Mouse (Mus musculus) embryonic facial prominence, embryonic 11.5 days (tissue): Measurements from ENCODE around the gene Lilra6. TPM values are rescaled to one million over a fixed set of nuclear protein-coding genes. Genes with fewer than 3 reads are reported as not detected.
"Not testable (repeated sequence)": the region's sequence is repeated elsewhere in the genome, so short reads cannot be mapped to it uniquely, and the experiment has no call there.

Experiments used
- ATAC-seq: fragments of 200-750 bp; cut with Nextera tagmentation; replicated peaks from 2 replicates; pipeline ENCODE4 v1.8.0; 2017; ENCODE audit warnings: low read depth; ENCODE audit not compliant: insufficient number of reproducible peaks, low FRiP score, low TSS enrichment
- DNase-seq: peaks from one replicate; pipeline ENCODE4 v3.0.0-alpha.2; 2015; ENCODE audit warnings: low spot score
- H3K27ac ChIP-seq: fragments of 300-500 bp; sonication (generic); replicated peaks from 2 replicates; pipeline ENCODE4 v1.5.1; 2014; ENCODE audit warnings: mild to moderate bottlenecking, low read depth, low read length, control low read depth
- H3K27me3 ChIP-seq: fragments of 300-500 bp; sonication (generic); 2 replicates; pipeline ENCODE4 v1.6.1; 2014; ENCODE audit warnings: mild to moderate bottlenecking, low read length, moderate library complexity, mixed read lengths; ENCODE audit not compliant: control insufficient read depth, insufficient read depth
- H3K36me3 ChIP-seq: fragments of 300-500 bp; sonication (generic); replicated peaks from 2 replicates; pipeline ENCODE4 v1.6.1; 2014; ENCODE audit warnings: low read depth, mild to moderate bottlenecking, low read length, moderate library complexity, mixed read lengths; ENCODE audit not compliant: control insufficient read depth, insufficient read depth
- H3K4me1 ChIP-seq: fragments of 300-500 bp; sonication (generic); 2 replicates; pipeline ENCODE4 v1.6.1; 2014; ENCODE audit warnings: low read length, mixed read lengths; ENCODE audit not compliant: control insufficient read depth, insufficient read depth
- H3K4me2 ChIP-seq: fragments of 300-500 bp; sonication (generic); 2 replicates; pipeline ENCODE4 v1.6.1; 2014; ENCODE audit warnings: low read depth, mild to moderate bottlenecking, control low read depth, low read length, moderate library complexity
- H3K4me3 ChIP-seq: fragments of 300-500 bp; sonication (generic); 2 replicates; pipeline ENCODE4 v1.5.1; 2014; ENCODE audit warnings: low read depth, low read length, control low read depth
- H3K9ac ChIP-seq: fragments of 300-500 bp; sonication (generic); replicated peaks from 2 replicates; pipeline ENCODE4 v1.6.1; 2014; ENCODE audit warnings: mild to moderate bottlenecking, control low read depth, low read length
- H3K9me3 ChIP-seq: fragments of 300-500 bp; sonication (generic); replicated peaks from 2 replicates; pipeline ENCODE4 v1.6.1; 2016; ENCODE audit warnings: mild to moderate bottlenecking, low read length, inconsistent platforms, mixed read lengths; ENCODE audit not compliant: control insufficient read depth
- WGBS: fragments of 180-500 bp; shearing (Covaris S2); extraction: QIAGEN DNeasy Blood & Tissue Kit; methylation state at CpG from one replicate; pipeline ENCODE4 v1.1.7; 2014; 5-methylcytosine and 5-hydroxymethylcytosine counted together
- polyA plus RNA-seq: library from polyadenylated mRNA; unstranded; fragments of >200 nt; fragmentation: Nextera tagmentation; extraction: Ambion mirVana; gene quantifications from 2 replicates; pipeline ENCODE4 v1.2.1, GENCODE M21; 2014

Lilra6 gene
- polyA plus RNA-seq, 1 experiment from 2014 or later = 0.11 TPM

DNA sequence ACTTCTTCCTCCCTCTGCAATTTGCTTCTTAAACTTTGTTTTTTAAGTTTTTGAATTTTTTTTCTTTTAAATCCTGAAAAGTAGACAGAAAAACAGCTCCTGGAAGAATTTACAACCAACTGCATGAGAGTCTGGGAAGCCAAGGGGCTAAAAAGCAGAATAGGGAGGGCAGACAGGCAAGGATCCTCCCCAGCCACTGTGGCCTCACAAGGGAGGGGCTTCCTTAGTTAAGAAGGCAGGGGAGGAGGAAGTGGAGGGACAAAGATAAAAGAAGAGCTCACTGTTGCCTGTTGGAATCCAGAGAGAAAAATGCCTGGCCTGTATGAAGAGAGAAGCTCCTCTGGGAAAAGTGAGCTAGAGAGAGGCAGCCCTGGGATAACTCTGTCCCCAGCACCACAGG is 20.2 kb upstream of the Lilra6 start:
- not testable (repeated sequence) for H3K9ac ChIP-seq, H3K27ac ChIP-seq, H3K9me3 ChIP-seq, H3K4me1 ChIP-seq, DNase-seq, H3K4me3 ChIP-seq, H3K36me3 ChIP-seq, H3K4me2 ChIP-seq, ATAC-seq, H3K27me3 ChIP-seq

DNA sequence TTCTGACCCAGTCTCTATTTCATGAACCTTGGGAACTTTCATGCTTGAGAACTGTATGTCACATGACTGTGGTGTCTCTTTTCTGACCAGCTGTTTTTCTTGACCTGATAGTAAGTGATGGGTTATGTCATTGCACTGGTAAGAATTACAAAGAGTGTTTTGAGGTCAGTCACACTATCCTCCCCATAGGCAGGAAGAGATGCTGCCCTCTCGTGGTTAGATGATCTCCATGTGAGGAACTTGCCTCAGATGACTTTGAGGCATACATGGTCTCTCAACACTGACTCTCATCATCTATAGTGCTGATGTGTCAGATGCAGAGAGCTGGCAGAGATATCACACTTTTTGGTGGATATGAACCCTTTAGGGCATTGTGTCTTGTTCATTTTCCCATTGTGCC is 11.6 kb downstream of the Lilra6 start:
- no peaks in the 10 kb centered on the region for H3K36me3 ChIP-seq
- no peak overlapping the region for H3K4me2 ChIP-seq
- no peak overlapping the region for H3K9ac ChIP-seq
- no peak overlapping the region for H3K4me3 ChIP-seq
- H3K9me3 ChIP-seq = no peaks in the 10 kb centered on the region
- H3K27ac ChIP-seq = no peak overlapping the region
- DNase-seq = no peak
- ATAC-seq = no peak
- no peaks in the 10 kb centered on the region for H3K4me1 ChIP-seq
- no peaks in the 10 kb centered on the region for H3K27me3 ChIP-seq
- WGBS = 25% methylated on average over 1 of the region's 1 CpGs

DNA sequence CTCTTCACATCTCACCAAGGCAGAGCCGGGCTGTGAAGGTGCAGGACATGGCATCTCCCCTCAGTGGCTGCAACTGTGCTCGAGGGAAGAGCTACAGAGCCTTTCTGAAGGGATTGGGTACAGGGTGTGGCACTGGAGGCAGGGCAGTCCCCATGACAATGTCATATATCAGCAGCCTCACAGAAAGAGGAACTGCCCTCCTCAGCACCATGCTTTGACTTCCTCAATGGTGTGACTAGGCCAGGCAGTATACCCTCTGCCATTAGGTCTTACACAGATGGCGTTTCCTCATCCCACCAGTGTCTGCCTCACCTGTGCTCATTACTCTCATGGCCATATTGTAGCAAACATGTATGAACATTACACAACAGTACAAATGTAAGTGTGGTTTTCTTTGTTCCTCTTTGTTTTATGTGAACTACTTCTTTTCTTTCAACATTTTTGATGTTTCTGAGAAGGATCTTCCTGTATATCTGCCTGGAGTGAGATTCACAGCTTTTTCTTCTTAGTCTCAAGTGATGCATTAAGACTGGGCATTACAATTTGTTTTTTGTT is 17.2 kb downstream of the Lilra6 start, which contains the start of gene Gm14548:
TSS of gene Gm14548 (minus strand) at position 85 of the 555 bp plus-strand sequence.
- H3K9ac ChIP-seq, H3K4me2 ChIP-seq, DNase-seq: not testable (repeated sequence)

DNA sequence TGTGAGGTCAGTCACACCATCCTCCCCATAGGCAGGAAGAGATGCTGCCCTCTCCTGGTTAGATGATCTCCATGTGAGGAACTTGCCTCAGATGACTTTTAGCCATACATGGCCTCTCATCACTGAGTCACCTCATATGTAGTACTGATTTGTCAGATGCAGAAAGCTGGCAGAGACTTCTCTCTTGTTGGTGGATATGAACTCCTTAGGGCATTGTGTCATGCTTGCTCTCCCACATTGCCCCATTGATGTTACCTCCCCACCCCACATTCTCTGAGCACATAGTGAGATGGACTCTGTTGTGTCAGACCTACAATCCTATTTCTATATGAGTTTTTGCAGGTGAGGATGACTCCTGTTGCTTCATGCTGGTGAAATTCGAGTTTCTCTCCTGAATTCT is 40.3 kb downstream of the Lilra6 start:
- H3K4me2 ChIP-seq, H3K9ac ChIP-seq, H3K27me3 ChIP-seq, H3K4me1 ChIP-seq, ATAC-seq, DNase-seq, H3K27ac ChIP-seq, H3K36me3 ChIP-seq, H3K4me3 ChIP-seq, H3K9me3 ChIP-seq: not testable (repeated sequence)
- no CpG with 5 or more reads among the region's 1 CpGs for WGBS

More for the DNA sequence above, 17.2 kb downstream of the Lilra6 start, which contains the start of gene Gm14548:
- not testable (repeated sequence) for H3K4me1 ChIP-seq, H3K9me3 ChIP-seq, H3K36me3 ChIP-seq, H3K27me3 ChIP-seq, H3K4me3 ChIP-seq, H3K27ac ChIP-seq, ATAC-seq
- WGBS = 62% methylated on average over 3 of the region's 3 CpGs

Other genes starting within 250 kb of the Lilra6 start
- 15.3 and 16.5 TPM in 2 replicates for gene Leng1, start 249.7 kb downstream of the Lilra6 start, polyA plus RNA-seq
- gene Tmc4, start 237.9 kb downstream of the Lilra6 start, polyA plus RNA-seq = 3.9 and 4.3 TPM in 2 replicates
- gene Tsen34, start 222.6 kb downstream of the Lilra6 start, polyA plus RNA-seq = 257 and 283 TPM in 2 replicates
- gene Mboat7, start 222.0 kb downstream of the Lilra6 start, polyA plus RNA-seq = 27.6 and 28.4 TPM in 2 replicates
- 1,406 and 1,416 TPM in 2 replicates for gene Rps9, start 211.5 kb downstream of the Lilra6 start, polyA plus RNA-seq
- gene Pirb, start 195.1 kb downstream of the Lilra6 start, polyA plus RNA-seq = 0.10 and 0.17 TPM in 2 replicates
- gene Gm15448, start 89.8 kb downstream of the Lilra6 start, polyA plus RNA-seq = not detected in 2 replicates
- 0.13 TPM in 1 of 2 replicates, not detected in the other for gene Pira2, start 70.5 kb downstream of the Lilra6 start, polyA plus RNA-seq
- 0.11 TPM in 1 of 2 replicates, not detected in the other for gene Gm14548, start 17.4 kb downstream of the Lilra6 start, polyA plus RNA-seq
- 1.0 and 1.5 TPM in 2 replicates for gene Lair1, start 147.7 kb upstream of the Lilra6 start, polyA plus RNA-seq
- 8.3 and 10.2 TPM in 2 replicates for gene Ttyh1, start 203.9 kb upstream of the Lilra6 start, polyA plus RNA-seq
- 31.4 and 37.5 TPM in 2 replicates for gene Leng8, start 221.5 kb upstream of the Lilra6 start, polyA plus RNA-seq
- 1.6 and 1.9 TPM in 2 replicates for gene Leng9, start 234.9 kb upstream of the Lilra6 start, polyA plus RNA-seq
- 43.9 and 45.7 TPM in 2 replicates for gene Cdc42ep5, start 249.4 kb upstream of the Lilra6 start, polyA plus RNA-seq